Mouse (Mus musculus) gastrocnemius, postnatal 14 days (tissue): ENCODE results near the gene 4933434E20Rik. TPM values are rescaled to one million over a fixed set of nuclear protein-coding genes. Genes with fewer than 3 reads are reported as not detected.
A peak's percentile ranks its signal among the peaks of the same experiment; 100 is the strongest.

Source experiments
- DNase-seq: peaks from one replicate; pipeline ENCODE4 v3.0.0; 2021; ENCODE audit warnings: mixed read lengths
- intact Hi-C: fragments of 180-260 bp; cut with DNase I; formaldehyde crosslinking; loops from one replicate; pipeline ENCODE4 v1.15.1; 2025; ENCODE audit warnings: low total_unique reads
- long read RNA-seq, 2 experiments: library from polyadenylated mRNA; stranded (forward); transcript quantifications; one replicate each; pipeline ENCODE4 v2.0.0; 2021
- total RNA-seq, 2 experiments: library from RNA; stranded (reverse); gene quantifications; 2 replicates each; pipeline ENCODE4 v1.2.3; 2021

The 4933434E20Rik gene
- total RNA-seq, result 10 to 100 TPM; 46.8 to 56.9 TPM
- long read RNA-seq, experiment 1, transcript 4933434E20Rik-206 (7 exons, 2,510 nt), result major isoform, 20 of 22 reads
- long read RNA-seq, experiment 1, partial matches to known transcripts, result 0 of 22 reads
- long read RNA-seq, experiment 1, other reads (novel, unspliced or antisense), result 2 of 22 reads
- long read RNA-seq, experiment 2, transcript 4933434E20Rik-206 (7 exons, 2,510 nt), result major isoform, 25 of 26 reads
- long read RNA-seq, experiment 2, partial matches to known transcripts, result 0 of 26 reads
- long read RNA-seq, experiment 2, other reads (novel, unspliced or antisense), result 0 of 26 reads

DNA sequence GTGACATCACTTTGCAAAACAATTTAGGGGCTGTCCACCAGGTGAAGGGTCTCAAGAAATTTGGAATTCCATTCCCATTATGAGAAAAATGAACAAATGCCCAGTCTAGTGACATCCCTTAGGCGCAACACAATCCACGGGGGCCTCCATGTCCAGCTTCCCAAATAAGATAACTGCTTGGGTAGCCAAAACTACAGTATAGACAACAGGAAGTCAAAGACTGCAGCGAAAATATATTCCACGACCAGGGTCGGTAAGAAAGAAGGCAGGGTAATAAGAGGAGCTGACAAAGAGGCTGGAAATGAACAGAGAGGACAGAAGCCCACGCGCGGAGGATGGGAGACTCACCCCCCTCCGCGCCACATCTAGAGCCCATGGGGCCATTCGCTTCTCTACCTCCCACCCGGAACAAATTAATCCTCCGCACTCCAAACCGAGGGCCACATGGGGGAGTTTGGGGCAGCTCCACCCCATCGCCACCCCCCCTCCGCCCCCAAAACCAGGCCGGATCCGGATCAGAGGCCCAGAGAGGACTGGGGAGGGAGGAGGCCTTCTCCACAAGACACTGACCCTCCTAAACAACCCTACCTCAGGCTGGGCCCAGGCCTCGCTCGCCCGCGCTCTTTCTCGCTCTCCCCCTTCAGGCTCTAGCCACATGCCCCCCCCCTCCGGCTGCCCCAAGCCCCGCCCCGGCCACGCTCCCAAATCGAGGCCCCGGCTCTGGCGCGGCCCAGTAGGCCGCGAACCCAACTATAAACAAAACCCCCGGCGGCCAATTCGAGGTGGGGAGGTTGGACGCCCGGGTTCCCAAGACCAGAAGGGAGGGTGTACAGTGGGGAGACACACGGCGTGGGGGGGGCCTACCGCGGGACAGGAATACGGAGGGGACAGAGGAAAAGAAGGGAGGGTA lies at the start of gene 4933434E20Rik:
4933434E20Rik (plus strand) TSS at position 196 of the 910 bp plus-strand sequence.
- peak; percentile 61 for DNase-seq
- intact Hi-C loops, result no loop called here

DNA sequence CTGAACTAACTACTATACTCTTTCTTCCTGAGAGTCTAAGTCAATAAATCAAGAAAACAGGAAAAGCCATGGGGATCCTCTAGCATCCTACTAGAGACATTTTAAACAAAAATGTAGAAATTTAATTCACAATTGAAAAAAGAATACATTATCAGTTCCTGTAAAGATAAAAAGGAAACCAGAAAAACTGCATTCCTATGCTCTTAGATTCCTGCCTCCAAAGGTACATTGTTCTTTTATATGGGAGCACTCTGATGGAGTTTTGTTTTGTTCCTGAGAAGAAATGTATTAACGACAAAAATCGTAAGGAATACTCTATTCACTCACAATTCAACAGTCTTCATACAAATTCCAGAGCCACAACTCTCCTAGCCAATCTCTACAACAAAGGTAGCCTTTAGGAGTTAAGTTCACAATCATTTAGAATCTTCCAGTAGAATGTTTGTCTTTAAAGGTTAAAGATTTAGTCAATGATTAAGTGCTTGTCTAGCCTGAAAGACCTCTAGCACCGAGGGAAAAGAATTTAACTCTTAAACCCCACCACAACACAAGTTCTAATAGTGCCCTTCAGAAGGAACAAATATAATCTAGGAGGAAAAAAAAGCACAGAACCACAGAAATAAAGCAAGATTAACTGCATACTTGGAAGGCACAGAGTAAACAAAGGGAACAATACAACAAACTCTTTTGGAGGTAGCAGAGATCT lies 47.2 kb upstream of the 4933434E20Rik start:
- intact Hi-C loops, result no loop called here
- no peak for DNase-seq

GRCm38 (mm10) chr3:90010291-90010690 lies 41.1 kb upstream of the 4933434E20Rik start:
- intact Hi-C loops, result loop anchor here (10.0 kb wide), 1 partner anchor 1695 kb away; no protein-coding TSS in a partner anchor
- no peak for DNase-seq

DNA sequence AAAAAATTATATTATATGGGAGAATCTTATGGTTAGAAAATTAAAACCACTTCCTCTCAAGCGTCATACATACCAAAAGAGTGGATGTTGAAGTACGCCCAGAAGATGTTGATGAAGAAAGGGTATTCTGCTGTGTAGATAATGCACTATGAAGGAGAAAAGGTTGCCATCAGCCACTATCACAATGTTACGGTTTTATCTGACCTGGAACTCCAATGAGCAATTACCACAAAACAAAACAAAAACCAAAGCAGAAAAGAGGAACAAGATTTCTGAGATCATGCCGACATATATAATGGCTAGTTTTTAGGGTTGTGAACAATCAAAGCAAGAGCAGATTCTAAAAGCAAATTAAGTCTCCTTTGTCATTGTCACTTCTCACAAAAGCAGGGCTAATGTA lies 34.8 kb upstream of the 4933434E20Rik start:
- no peak for DNase-seq
- intact Hi-C loops, result loop anchor here (10.0 kb wide), 1 partner anchor 1702 kb away; no protein-coding TSS in a partner anchor

GRCm38 (mm10) chr3:90034653-90035052 lies 16.8 kb upstream of the 4933434E20Rik start:
- intact Hi-C loops, result no loop called here
- no peak for DNase-seq

DNA sequence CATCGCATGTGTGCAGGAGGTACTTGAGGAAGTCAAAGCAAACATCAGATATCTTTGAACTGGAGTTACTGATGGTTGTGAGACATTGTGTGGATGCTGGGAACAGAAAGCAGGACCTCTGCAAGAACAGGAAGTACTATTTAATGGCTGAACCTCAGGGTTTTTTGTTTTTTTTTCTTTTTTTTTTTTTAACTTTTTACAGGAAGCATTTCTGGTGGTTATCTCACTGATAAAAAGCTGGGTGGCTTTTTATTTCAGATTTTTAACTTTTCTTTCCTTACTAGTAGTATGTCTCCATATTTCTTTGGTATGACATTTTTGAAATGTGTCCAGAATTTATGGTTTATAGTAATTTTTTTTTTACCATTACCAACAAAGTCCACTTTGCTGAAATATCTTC lies 15.2 kb upstream of the 4933434E20Rik start:
- intact Hi-C loops, result no loop called here
- DNase-seq, result no peak

DNA sequence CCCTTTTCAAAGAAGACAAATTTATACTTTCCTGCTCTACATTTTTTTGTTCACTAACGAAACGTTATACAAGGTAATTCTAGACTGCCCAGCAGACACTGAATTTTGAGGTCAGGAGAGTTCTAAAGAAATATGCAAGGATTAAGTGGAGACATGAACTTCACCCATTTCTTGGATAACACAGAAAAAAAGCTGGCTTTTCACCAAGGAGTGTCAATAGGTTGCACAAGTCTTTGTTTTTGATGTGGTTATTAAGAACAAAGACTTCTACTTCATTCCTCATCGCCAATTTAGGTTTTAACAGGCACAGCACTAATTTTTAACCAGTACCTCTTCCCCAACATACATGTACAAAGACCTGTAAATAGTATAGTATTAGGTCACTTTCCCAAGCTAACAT lies 1.7 kb upstream of the 4933434E20Rik start:
- intact Hi-C loops, result no loop called here
- no peak for DNase-seq

- intact Hi-C loops, result no loop called here
Observed at GRCm38 (mm10) chr3:90052351-90053241, 1.2 kb downstream of the 4933434E20Rik start, which contains the start of gene Ubap2l. Ubap2l (minus strand) TSS chr3:90052628.

GRCm38 (mm10) chr3:90061549-90061948 lies 10.1 kb downstream of the 4933434E20Rik start:
- intact Hi-C loops, result no loop called here
- no peak for DNase-seq

More at GRCm38 (mm10) chr3:90052351-90053241, 1.2 kb downstream of the 4933434E20Rik start, which contains the start of gene Ubap2l:
- peak; percentile 95 for DNase-seq

DNA sequence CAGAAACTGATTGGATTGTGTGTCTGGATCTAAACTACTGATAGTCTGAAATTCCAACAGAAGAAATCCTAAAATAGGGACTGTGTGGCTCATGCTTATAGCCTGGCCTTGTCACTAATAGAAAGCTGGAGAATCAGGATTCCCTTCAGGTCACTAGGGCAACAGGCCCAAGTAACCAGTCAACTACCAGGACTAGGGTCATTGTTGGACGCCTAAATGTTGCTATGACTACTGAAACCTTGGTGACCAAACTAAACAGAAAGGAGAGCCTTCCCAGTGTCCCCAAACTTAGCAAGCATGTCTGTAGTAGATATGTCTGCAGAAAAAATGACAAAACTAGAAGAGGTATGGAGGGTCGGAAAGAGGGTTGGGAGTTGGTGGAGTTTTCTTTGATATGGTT lies 11.1 kb downstream of the 4933434E20Rik start:
- intact Hi-C loops, result no loop called here
- no peak for DNase-seq

- intact Hi-C loops, result no loop called here
- DNase-seq, result no peak
Observed at GRCm38 (mm10) chr3:90064383-90064782, 12.9 kb downstream of the 4933434E20Rik start.

- intact Hi-C loops, result no loop called here
- no peak for DNase-seq
Observed at GRCm38 (mm10) chr3:90065553-90065952, 14.1 kb downstream of the 4933434E20Rik start.

GRCm38 (mm10) chr3:90067851-90068250 lies 16.4 kb downstream of the 4933434E20Rik start:
- intact Hi-C loops, result no loop called here
- no peak for DNase-seq

GRCm38 (mm10) chr3:90069688-90070087 lies 18.3 kb downstream of the 4933434E20Rik start:
- no peak for DNase-seq
- intact Hi-C loops, result no loop called here

GRCm38 (mm10) chr3:90072294-90072693 lies 20.9 kb downstream of the 4933434E20Rik start, which contains the start of gene Tpm3:
Tpm3 (plus strand) TSS chr3:90072649.
- DNase-seq, result no peak
- intact Hi-C loops, result no loop called here

DNA sequence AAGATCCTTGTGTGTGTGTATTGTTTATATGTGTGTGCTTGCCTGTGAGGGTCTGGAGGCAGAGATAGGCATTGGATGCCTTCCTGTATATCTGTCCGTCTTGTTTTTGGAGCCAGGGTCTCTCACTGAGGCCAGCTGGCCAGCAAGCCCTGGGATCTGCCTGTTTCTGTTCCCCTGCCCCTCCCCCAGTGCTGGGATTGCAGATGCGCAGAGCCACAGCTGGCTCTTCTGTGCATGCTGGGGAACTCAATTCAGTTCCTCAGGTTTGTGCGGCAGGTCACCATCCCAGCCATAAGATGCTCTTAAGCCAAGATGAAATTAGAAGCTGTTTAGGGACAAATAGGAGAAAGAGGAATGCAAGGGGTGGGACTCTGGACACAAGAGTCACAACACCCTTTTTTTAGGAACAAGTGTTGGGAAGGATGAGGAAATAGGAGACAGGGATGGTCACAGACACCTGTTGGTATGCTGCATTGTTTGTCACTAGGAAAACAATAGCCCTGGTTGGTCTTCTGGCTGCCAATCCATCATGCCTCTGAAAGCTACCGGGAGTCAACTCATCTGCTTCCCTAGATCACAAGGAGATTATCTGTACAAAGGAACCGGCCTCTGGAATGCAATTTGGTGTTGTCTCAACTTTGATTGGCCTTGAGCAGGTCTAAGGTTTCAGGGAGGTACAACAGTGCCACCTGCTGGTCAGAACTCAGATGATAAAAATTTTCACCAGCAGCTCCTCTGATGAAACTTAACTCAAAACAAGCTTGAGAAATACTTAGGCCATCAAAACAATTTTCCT lies 25.7 kb downstream of the 4933434E20Rik start:
- peak; percentile 67 for DNase-seq
- intact Hi-C loops, result loop anchor here (5.0 kb wide), 1 partner anchor 125 kb away; no protein-coding TSS in a partner anchor

GRCm38 (mm10) chr3:90078224-90078623 lies 26.8 kb downstream of the 4933434E20Rik start:
- intact Hi-C loops, result loop anchor here (5.0 kb wide), 1 partner anchor 126 kb away; no protein-coding TSS in a partner anchor

More at GRCm38 (mm10) chr3:90078224-90078623, 26.8 kb downstream of the 4933434E20Rik start:
- no peak for DNase-seq
